Mouse (Mus musculus) heart, adult 2 months (tissue): ENCODE measurements around the gene Ska3.

ENCODE experiments used
- CTCF ChIP-seq: fragments of 200-600 bp; IDR thresholded peaks from 2 replicates; pipeline ENCODE4 v1.8.1; 2022; ENCODE audit warnings: antibody characterized with exemption, mild to moderate bottlenecking, moderate library complexity
- POLR2A ChIP-seq: fragments of 200-500 bp; IDR thresholded peaks from 2 replicates; pipeline ENCODE4 v1.6.1; 2011; ENCODE audit warnings: mild to moderate bottlenecking, low read depth, low read length, control low read depth; ENCODE audit not compliant: insufficient read depth

DNA sequence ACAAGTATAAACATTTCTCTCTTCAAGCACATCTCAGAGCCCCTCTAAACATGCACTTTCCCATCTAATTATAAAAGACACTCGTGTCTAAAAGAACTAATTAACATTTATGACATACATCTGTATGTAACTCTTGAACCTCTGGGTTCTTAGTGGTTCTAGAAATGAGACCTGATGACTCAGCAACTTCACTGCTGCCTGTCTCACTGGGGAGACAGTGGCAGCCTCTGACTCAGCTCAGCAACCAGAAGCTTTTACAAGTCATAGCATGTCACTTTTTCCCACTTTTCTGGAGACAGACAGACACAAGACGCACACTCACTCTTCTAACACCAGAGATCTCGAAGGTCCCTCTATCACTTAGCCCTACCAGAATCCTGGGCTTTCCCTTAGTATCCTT lies 24.3 kb upstream of the Ska3 start:
- no peak for TF ChIP-seq CTCF
- no peak for TF ChIP-seq POLR2A
